Mouse (Mus musculus) forebrain, embryonic 13.5 days (tissue): ENCODE measurements around the gene Nfkbib. TPM values are rescaled to one million over a fixed set of nuclear protein-coding genes. Genes with fewer than 3 reads are reported as not detected.

Source experiments
- ATAC-seq: fragments of 200-750 bp; cut with Nextera tagmentation; 2 replicates; pipeline ENCODE4 v1.8.0; 2017
- H3K27ac ChIP-seq: fragments of 300-500 bp; sonication (generic); 2 replicates; pipeline ENCODE4 v1.5.1; 2015; ENCODE audit warnings: inconsistent platforms, mild to moderate bottlenecking, moderate library complexity
- H3K27me3 ChIP-seq: fragments of 300-500 bp; sonication (generic); 2 replicates; pipeline ENCODE4 v1.6.1; 2015; ENCODE audit warnings: mild to moderate bottlenecking, inconsistent platforms
- H3K36me3 ChIP-seq: fragments of 300-500 bp; sonication (generic); 2 replicates; pipeline ENCODE4 v1.6.1; 2015; ENCODE audit warnings: mild to moderate bottlenecking, inconsistent platforms; ENCODE audit not compliant: poor library complexity, severe bottlenecking
- H3K4me1 ChIP-seq: fragments of 300-500 bp; sonication (generic); 2 replicates; pipeline ENCODE4 v1.6.1; 2015; ENCODE audit warnings: inconsistent platforms
- H3K4me2 ChIP-seq: fragments of 300-500 bp; sonication (generic); 2 replicates; pipeline ENCODE4 v1.6.1; 2015; ENCODE audit warnings: inconsistent platforms, mild to moderate bottlenecking, moderate library complexity
- H3K4me3 ChIP-seq: fragments of 300-500 bp; sonication (generic); 2 replicates; pipeline ENCODE4 v1.5.1; 2015; ENCODE audit warnings: mild to moderate bottlenecking, inconsistent platforms
- H3K9ac ChIP-seq: fragments of 300-500 bp; sonication (generic); 2 replicates; pipeline ENCODE4 v1.6.1; 2015; ENCODE audit warnings: mild to moderate bottlenecking, inconsistent platforms
- H3K9me3 ChIP-seq: fragments of 300-500 bp; sonication (generic); replicated peaks from 2 replicates; pipeline ENCODE4 v1.6.1; 2016; ENCODE audit warnings: inconsistent platforms
- WGBS: fragments of 180-500 bp; shearing (Covaris S2); methylation state at CpG from one replicate; pipeline ENCODE4 v1.1.7; 2015; 5-methylcytosine and 5-hydroxymethylcytosine counted together
- polyA plus RNA-seq: library from polyadenylated mRNA; unstranded; fragments of >200 nt; fragmentation: Nextera tagmentation; extraction: Ambion mirVana; gene quantifications from 2 replicates; pipeline ENCODE4 v1.2.1, GENCODE M21; 2015

Nfkbib gene
- 51.0 and 52.9 TPM in 2 replicates for polyA plus RNA-seq

GRCm38 (mm10) chr7:28767462-28767965, at the start of gene Nfkbib:
Gene Nfkbib, minus strand, starts transcription at chr7:28767512.
- peak within 1 kb of the TSS; percentile 71 for H3K9ac ChIP-seq
- H3K4me1 ChIP-seq: peaks cover 28% of the 10 kb centered on the region
- 62% methylated on average over 7 of the region's 7 CpGs for WGBS
- no peak within 1 kb of the TSS for H3K27ac ChIP-seq
- no peaks in the 10 kb centered on the region for H3K27me3 ChIP-seq
- peak within 1 kb of the TSS; percentile 76 for H3K4me3 ChIP-seq
- H3K4me2 ChIP-seq: peak within 1 kb of the TSS; percentile 79
- no peaks in the 10 kb centered on the region for H3K9me3 ChIP-seq
- peaks cover 13% of the 10 kb centered on the region for H3K36me3 ChIP-seq
- ATAC-seq: no peak

GRCm38 (mm10) chr7:28816920-28817319, 49.6 kb upstream of the Nfkbib start:
- Histone ChIP-seq H3K4me2 (peak overlapping the region; percentile 16), H3K27ac (no peak overlapping the region), H3K4me3 (no peak overlapping the region), H3K27me3 (no peaks in the 10 kb centered on the region), H3K9ac (0 out of 2 replicates have a peak overlapping the region, but pooled peaks have one; percentile 26), H3K9me3 (no peaks in the 10 kb centered on the region), H3K4me1 (peaks cover 72% of the 10 kb centered on the region), H3K36me3 (peaks cover 96% of the 10 kb centered on the region)
- ATAC-seq: no peak
- 94% methylated on average over 10 of the region's 10 CpGs for WGBS

GRCm38 (mm10) chr7:28816201-28816600, 48.9 kb upstream of the Nfkbib start:
- Histone ChIP-seq H3K4me3 (no peak overlapping the region), H3K4me1 (peaks cover 75% of the 10 kb centered on the region), H3K27ac (no peak overlapping the region), H3K36me3 (peaks cover 89% of the 10 kb centered on the region), H3K4me2 (no peak overlapping the region), H3K9me3 (no peaks in the 10 kb centered on the region), H3K9ac (0 out of 2 replicates have a peak overlapping the region, but pooled peaks have one; percentile 6), H3K27me3 (no peaks in the 10 kb centered on the region)
- WGBS: 88% methylated on average over 9 of the region's 9 CpGs
- ATAC-seq: no peak

GRCm38 (mm10) chr7:28815230-28815629, 47.9 kb upstream of the Nfkbib start:
- Histone ChIP-seq H3K27ac (no peak overlapping the region), H3K4me3 (no peak overlapping the region), H3K4me1 (peaks cover 70% of the 10 kb centered on the region), H3K4me2 (no peak overlapping the region), H3K27me3 (no peaks in the 10 kb centered on the region), H3K9me3 (no peaks in the 10 kb centered on the region), H3K9ac (no peak overlapping the region), H3K36me3 (peaks cover 79% of the 10 kb centered on the region)
- WGBS: 86% methylated on average over 9 of the region's 9 CpGs
- no peak for ATAC-seq

GRCm38 (mm10) chr7:28814306-28815034, 47.2 kb upstream of the Nfkbib start:
- no peak overlapping the region for H3K4me3 ChIP-seq
- no peak overlapping the region for H3K4me2 ChIP-seq
- no peak for ATAC-seq
- 88% methylated on average over 5 of the region's 5 CpGs for WGBS
- no peak overlapping the region for H3K9ac ChIP-seq
- no peaks in the 10 kb centered on the region for H3K27me3 ChIP-seq
- peaks cover 63% of the 10 kb centered on the region for H3K4me1 ChIP-seq
- H3K36me3 ChIP-seq: peaks cover 72% of the 10 kb centered on the region
- H3K27ac ChIP-seq: no peak overlapping the region
- no peaks in the 10 kb centered on the region for H3K9me3 ChIP-seq

- Histone ChIP-seq H3K27me3 (no peaks in the 10 kb centered on the region), H3K9me3 (no peaks in the 10 kb centered on the region), H3K36me3 (peaks cover 58% of the 10 kb centered on the region), H3K4me1 (peaks cover 65% of the 10 kb centered on the region), H3K9ac (no peak overlapping the region), H3K4me2 (peak overlapping the region; percentile 84), H3K4me3 (peak overlapping the region; percentile 77), H3K27ac (no peak overlapping the region)
- 82% methylated on average over 5 of the region's 5 CpGs for whole genome bisulfite sequencing
- no peak for ATAC-seq
Measured at GRCm38 (mm10) chr7:28812949-28813348, 45.6 kb upstream of the Nfkbib start.

GRCm38 (mm10) chr7:28812436-28812835, 45.1 kb upstream of the Nfkbib start:
- no peaks in the 10 kb centered on the region for H3K9me3 ChIP-seq
- peak overlapping the region; percentile 77 for H3K4me3 ChIP-seq
- no peak for ATAC-seq
- peaks cover 64% of the 10 kb centered on the region for H3K4me1 ChIP-seq
- WGBS: 70% methylated on average over 4 of the region's 4 CpGs
- peak overlapping the region; percentile 84 for H3K4me2 ChIP-seq
- no peak overlapping the region for H3K27ac ChIP-seq
- H3K27me3 ChIP-seq: no peaks in the 10 kb centered on the region
- peak overlapping the region; percentile 87 for H3K9ac ChIP-seq
- peaks cover 53% of the 10 kb centered on the region for H3K36me3 ChIP-seq

- peak overlapping the region; percentile 77 for H3K4me3 ChIP-seq
- H3K27ac ChIP-seq: no peak overlapping the region
- H3K9ac ChIP-seq: peak overlapping the region; percentile 87
- no peaks in the 10 kb centered on the region for H3K27me3 ChIP-seq
- peak overlapping the region; percentile 84 for H3K4me2 ChIP-seq
- 14% methylated on average over 7 of the region's 7 CpGs for WGBS
- ATAC-seq: no peak
- peaks cover 46% of the 10 kb centered on the region for H3K36me3 ChIP-seq
- no peaks in the 10 kb centered on the region for H3K9me3 ChIP-seq
- peaks cover 57% of the 10 kb centered on the region for H3K4me1 ChIP-seq
Measured at GRCm38 (mm10) chr7:28811640-28812275, 44.4 kb upstream of the Nfkbib start.

- H3K9me3 ChIP-seq: no peaks in the 10 kb centered on the region
- peak overlapping the region; percentile 77 for H3K4me3 ChIP-seq
- H3K27me3 ChIP-seq: no peaks in the 10 kb centered on the region
- H3K4me1 ChIP-seq: peaks cover 53% of the 10 kb centered on the region
- H3K27ac ChIP-seq: peak overlapping the region; percentile 97
- ATAC-seq: peak; percentile 16; the same call in 1 of the 2 replicates
- H3K9ac ChIP-seq: peak overlapping the region; percentile 87
- H3K4me2 ChIP-seq: peak overlapping the region; percentile 84
- H3K36me3 ChIP-seq: peaks cover 40% of the 10 kb centered on the region
- WGBS: under 1% methylated on average over 39 of the region's 40 CpGs
Measured at GRCm38 (mm10) chr7:28811228-28811627, 43.9 kb upstream of the Nfkbib start.

GRCm38 (mm10) chr7:28810107-28811066, 43.1 kb upstream of the Nfkbib start:
- Histone ChIP-seq H3K9ac (peak overlapping the region; percentile 87), H3K27ac (peak overlapping the region; percentile 99), H3K4me3 (peak overlapping the region; percentile 77), H3K36me3 (peaks cover 32% of the 10 kb centered on the region), H3K4me1 (peaks cover 44% of the 10 kb centered on the region), H3K4me2 (peak overlapping the region; percentile 84), H3K27me3 (no peaks in the 10 kb centered on the region), H3K9me3 (no peaks in the 10 kb centered on the region)
- WGBS: under 1% methylated on average over 66 of the region's 70 CpGs
- peak; percentile 93 for ATAC-seq

GRCm38 (mm10) chr7:28809401-28810089, 42.2 kb upstream of the Nfkbib start:
- Histone ChIP-seq H3K36me3 (peaks cover 24% of the 10 kb centered on the region), H3K9ac (peak overlapping the region; percentile 87), H3K4me1 (peaks cover 37% of the 10 kb centered on the region), H3K4me3 (peak overlapping the region; percentile 77), H3K27me3 (no peaks in the 10 kb centered on the region), H3K9me3 (no peaks in the 10 kb centered on the region), H3K27ac (peak overlapping the region; percentile 99), H3K4me2 (peak overlapping the region; percentile 80)
- WGBS: under 1% methylated on average over 35 of the region's 35 CpGs
- peak; percentile 31 for ATAC-seq
